Mouse (Mus musculus): Measurements from ENCODE around the gene Slc2a10.
"Not testable (repeated sequence)": the region's sequence is repeated elsewhere in the genome, so short reads cannot be mapped to it uniquely, and the experiment has no call there.

Gene Slc2a10

GRCm38 (mm10) chr2:165509686-165510085 is 6.1 kb downstream of the Slc2a10 start:
- DNase-seq (ENCODE audit: low spot score) = no peak

- DNase-seq (ENCODE audit: low spot score) = no peak
Observed at GRCm38 (mm10) chr2:165510466-165510865, 6.9 kb downstream of the Slc2a10 start.

- not testable (repeated sequence) for DNase-seq (ENCODE audit: low spot score)
Observed at GRCm38 (mm10) chr2:165510914-165511458, 7.4 kb downstream of the Slc2a10 start.

GRCm38 (mm10) chr2:165511530-165511929 is 7.9 kb downstream of the Slc2a10 start:
- DNase-seq (ENCODE audit: low spot score) = not testable (repeated sequence)

- no peak for DNase-seq (ENCODE audit: low spot score)
Observed at GRCm38 (mm10) chr2:165512426-165512825, 8.8 kb downstream of the Slc2a10 start.

- DNase-seq (ENCODE audit: low spot score) = no peak
Observed at GRCm38 (mm10) chr2:165512870-165513600, 9.4 kb downstream of the Slc2a10 start.

- DNase-seq (ENCODE audit: low spot score) = no peak
Observed at GRCm38 (mm10) chr2:165515178-165515728, 11.7 kb downstream of the Slc2a10 start.

- no peak for DNase-seq (ENCODE audit: low spot score)
Observed at GRCm38 (mm10) chr2:165525609-165526008, 22.0 kb downstream of the Slc2a10 start.

- no peak for DNase-seq (ENCODE audit: low spot score)
Observed at GRCm38 (mm10) chr2:165529106-165529505, 25.5 kb downstream of the Slc2a10 start.

- no peak for DNase-seq (ENCODE audit: low spot score)
Observed at GRCm38 (mm10) chr2:165533789-165534188, 30.2 kb downstream of the Slc2a10 start.

- DNase-seq (ENCODE audit: low spot score) = no peak
Observed at GRCm38 (mm10) chr2:165540975-165541374, 37.4 kb downstream of the Slc2a10 start.

GRCm38 (mm10) chr2:165542939-165543669 is 39.5 kb downstream of the Slc2a10 start:
- no peak for DNase-seq (ENCODE audit: low spot score)

- DNase-seq (ENCODE audit: low spot score) = no peak
Observed at GRCm38 (mm10) chr2:165543670-165544016, 40.1 kb downstream of the Slc2a10 start.

GRCm38 (mm10) chr2:165545687-165546086 is 42.1 kb downstream of the Slc2a10 start:
- no peak for DNase-seq (ENCODE audit: low spot score)

- DNase-seq (ENCODE audit: low spot score) = no peak
Observed at GRCm38 (mm10) chr2:165546341-165546740, 42.8 kb downstream of the Slc2a10 start.

GRCm38 (mm10) chr2:165547410-165547809 is 43.8 kb downstream of the Slc2a10 start:
- no peak for DNase-seq (ENCODE audit: low spot score)

- no peak for DNase-seq (ENCODE audit: low spot score)
Observed at GRCm38 (mm10) chr2:165548627-165549026, 45.0 kb downstream of the Slc2a10 start.

GRCm38 (mm10) chr2:165550410-165550809 is 46.8 kb downstream of the Slc2a10 start:
- DNase-seq (ENCODE audit: low spot score) = not testable (repeated sequence)

- DNase-seq (ENCODE audit: low spot score) = no peak
Observed at GRCm38 (mm10) chr2:165554066-165554465, 50.5 kb downstream of the Slc2a10 start.

GRCm38 (mm10) chr2:165557278-165557677 is 53.7 kb downstream of the Slc2a10 start:
- DNase-seq (ENCODE audit: low spot score) = no peak

GRCm38 (mm10) chr2:165558916-165559315 is 55.3 kb downstream of the Slc2a10 start:
- DNase-seq (ENCODE audit: low spot score) = no peak

- no peak for DNase-seq (ENCODE audit: low spot score)
Observed at GRCm38 (mm10) chr2:165559506-165560235, 56.1 kb downstream of the Slc2a10 start.

Data from left cerebral cortex, adult 11 months (tissue).